Mouse (Mus musculus) gastrocnemius, postnatal 10 days (tissue): ENCODE results near the gene Ddx31. TPM values are rescaled to one million over a fixed set of nuclear protein-coding genes. Genes with fewer than 3 reads are reported as not detected.

Experiments
- DNase-seq: peaks from one replicate; pipeline ENCODE4 v3.0.0; 2021; ENCODE audit warnings: mixed read lengths
- long read RNA-seq, 2 experiments: library from polyadenylated mRNA; stranded (forward); transcript quantifications; one replicate each; pipeline ENCODE4 v2.0.0; 2021
- total RNA-seq, 2 experiments: library from RNA; stranded (reverse); gene quantifications; 2 replicates each; pipeline ENCODE4 v1.2.3; 2021

The Ddx31 gene
- 1 to 10 TPM; 3.4 to 5.7 TPM for total RNA-seq
- long read RNA-seq, experiment 1, transcript Ddx31-201 (20 exons, 3,271 nt), result major isoform, 9 of 12 reads
- long read RNA-seq, experiment 1, partial matches to known transcripts, result 0 of 12 reads
- long read RNA-seq, experiment 1, other reads (novel, unspliced or antisense), result 3 of 12 reads
- long read RNA-seq, experiment 2, partial matches to known transcripts, result 0 of 4 reads
- long read RNA-seq, experiment 2, other reads (novel, unspliced or antisense), result 1 of 4 reads

DNA sequence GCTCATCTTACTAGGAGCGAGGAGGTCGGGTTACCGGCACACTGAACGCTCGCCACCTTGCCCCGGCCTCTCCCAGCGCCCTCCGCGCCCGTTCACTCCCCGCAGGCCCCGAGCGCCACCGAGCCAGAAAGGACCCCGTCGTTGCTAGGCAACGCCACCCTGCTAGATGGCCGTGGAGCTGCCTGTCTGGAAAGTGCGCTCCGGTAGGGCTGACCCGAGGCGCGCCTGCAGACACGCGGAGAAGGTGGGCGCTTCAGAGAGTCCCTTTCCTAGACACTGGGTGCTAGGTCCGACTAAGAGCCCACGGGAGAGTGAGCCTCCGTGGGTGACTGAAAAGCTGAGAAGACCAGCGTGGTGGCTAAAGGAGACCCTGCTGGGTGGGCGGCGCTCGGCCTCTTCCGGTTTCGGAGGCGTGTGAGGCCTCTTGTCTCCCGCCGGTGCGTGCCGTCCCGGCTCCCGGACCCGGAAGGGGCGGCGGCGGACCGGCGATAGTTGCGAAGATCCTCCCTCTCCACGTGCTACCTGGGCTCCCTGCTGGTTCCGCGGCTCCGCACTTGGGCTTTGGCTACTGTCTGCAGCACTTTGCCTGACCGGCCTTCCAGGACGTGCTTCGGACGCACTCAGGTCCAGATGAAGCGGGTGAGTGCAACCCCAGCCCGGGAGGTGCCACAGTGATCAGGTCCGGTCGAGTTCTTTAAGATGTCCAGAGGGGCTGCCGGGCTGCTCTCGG is at the start of gene Ddx31, which contains the start of gene Gtf3c4:
Ddx31 (plus strand) TSS at position 185 of the 730 bp plus-strand sequence.
Gtf3c4 (minus strand) TSS at position 139 of the 730 bp plus-strand sequence.
- peak; percentile 95 for DNase-seq

DNA sequence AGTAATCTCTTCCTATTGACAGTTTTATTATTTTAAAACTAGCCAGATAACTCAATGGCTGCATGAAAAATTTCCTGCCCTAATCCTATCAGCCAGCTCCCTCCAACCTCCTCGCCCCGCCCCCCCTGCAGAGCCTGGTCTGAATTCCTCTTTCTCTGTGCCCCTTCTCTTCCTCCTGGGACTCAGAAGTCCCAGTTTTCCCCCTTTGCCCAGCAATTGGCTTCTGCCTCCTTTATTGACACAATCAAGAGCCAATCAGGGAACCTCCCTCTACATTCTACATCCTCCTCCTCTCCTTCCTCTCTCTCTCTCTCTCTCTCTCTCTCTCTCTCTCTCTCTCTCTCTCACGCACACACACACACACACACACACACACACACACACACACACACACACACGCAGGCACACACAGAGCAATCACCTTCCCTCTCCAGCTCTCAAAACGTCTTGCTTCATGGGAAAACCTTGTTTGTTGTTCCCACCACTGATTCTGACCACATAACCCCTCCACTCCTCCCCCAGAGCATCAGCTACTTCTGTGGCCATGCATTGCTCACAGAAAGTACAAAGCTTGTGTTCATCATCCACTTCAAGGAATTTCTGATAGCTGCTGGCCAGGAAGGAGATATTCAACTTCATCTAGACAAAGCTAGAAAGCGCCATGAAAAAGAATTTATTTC is 47.1 kb upstream of the Ddx31 start:
- DNase-seq, result no peak

DNA sequence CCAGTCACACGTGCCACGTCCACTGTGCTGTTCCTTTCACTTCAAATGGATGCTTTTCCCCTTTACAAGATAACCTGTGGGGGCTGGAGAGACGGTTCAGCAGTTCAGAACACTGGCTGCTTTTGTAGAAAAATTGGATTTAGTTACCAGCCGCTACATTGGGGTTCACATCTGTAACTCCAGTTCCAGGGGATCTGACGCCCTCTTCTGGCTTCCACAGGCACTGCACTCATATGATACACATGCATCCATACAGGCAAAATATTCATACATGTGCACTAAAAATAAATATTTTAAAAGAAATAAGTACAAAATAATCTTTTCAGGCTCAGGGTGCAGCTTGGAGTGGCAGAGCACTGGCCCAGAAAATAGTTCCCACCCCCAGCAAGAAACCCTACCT is 45.6 kb upstream of the Ddx31 start:
- no peak for DNase-seq

DNA sequence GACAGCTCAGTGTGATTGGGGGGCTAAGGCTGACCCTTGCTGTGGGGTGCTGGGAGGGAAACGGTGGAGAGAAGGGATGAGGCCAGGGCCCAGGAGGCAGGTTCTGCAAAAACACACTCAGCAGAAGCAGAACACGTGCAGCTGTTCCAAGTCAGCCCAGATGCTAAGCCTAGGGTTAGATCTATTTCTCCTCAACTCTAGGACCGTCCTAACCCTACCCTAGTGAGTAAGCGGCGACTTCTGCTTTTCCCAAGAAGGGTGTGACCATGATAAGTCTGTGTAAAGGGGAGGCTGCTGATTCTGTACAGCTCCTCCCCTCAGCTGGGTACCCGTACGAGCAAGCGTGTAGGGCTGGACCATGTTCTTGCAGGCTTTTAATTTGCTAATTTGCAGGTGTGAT is 43.9 kb upstream of the Ddx31 start:
- DNase-seq, result no peak

DNA sequence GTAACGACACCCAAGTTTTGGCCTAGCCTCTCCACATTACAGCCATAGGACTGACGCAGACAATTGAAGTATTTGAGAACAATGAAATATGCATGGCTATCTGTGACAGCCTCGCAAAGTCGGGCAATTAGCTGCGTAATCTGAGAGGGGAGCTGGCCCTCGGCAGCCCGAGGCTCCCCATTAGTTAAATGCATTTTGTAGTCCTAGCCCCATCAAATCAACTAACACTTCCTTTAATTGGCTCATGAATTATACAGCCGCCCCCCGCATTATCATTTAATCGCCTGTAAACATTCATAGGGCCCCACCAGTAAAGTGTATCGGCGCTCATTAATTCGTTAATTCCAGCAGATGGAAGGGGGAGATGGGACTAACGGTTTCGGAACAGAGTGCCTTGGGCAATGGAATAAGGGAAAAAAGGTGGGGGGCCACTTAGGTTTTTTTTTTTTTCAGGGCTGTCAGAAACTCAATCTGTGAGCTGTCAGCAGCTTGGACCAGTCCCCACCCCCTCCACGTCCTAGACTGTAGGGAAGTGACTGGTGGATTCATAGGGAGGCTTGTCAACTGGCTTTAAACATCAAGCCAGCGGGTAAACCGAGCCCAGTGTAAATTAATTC is 42.6 kb upstream of the Ddx31 start:
- no peak for DNase-seq

DNA sequence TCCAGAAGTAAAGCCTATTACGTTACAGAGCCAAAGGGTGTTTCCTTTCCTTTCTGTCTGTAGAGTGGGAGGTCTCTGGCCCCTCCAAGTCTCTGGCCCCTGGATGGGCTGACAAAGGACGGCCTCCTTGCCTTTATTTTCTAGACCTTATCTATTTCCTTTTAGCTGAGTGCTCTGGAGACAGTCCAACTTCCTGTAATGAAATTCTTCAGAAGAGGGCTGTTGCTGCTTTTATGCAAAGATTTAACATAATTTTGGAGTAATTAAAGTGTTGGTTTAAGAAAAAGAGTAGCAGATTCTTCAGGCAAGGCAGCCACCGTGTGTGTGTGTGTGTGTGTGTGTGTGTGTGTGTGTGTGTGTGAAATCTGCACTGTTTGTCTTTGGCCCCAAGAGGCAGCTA is 41.8 kb upstream of the Ddx31 start:
- DNase-seq, result no peak

DNA sequence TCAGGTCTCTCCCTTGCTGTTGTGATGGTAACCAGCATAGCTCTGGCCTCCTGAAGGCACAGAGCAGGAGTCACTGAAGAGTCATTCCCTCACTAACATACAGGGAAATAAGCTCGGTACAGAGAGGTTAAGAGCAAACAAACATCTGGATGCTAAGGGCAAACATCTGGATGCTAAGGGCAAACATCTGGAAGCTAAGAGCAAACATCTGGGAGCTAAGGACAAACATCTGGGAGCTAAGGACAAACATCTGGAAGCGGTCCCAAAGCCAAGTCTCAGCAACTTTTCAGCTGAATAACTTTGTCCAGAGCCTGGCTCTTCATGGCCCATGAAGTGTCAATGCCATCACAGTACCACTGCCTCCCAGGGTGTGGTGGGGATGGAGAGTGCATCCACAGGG is 40.6 kb upstream of the Ddx31 start:
- DNase-seq, result no peak

DNA sequence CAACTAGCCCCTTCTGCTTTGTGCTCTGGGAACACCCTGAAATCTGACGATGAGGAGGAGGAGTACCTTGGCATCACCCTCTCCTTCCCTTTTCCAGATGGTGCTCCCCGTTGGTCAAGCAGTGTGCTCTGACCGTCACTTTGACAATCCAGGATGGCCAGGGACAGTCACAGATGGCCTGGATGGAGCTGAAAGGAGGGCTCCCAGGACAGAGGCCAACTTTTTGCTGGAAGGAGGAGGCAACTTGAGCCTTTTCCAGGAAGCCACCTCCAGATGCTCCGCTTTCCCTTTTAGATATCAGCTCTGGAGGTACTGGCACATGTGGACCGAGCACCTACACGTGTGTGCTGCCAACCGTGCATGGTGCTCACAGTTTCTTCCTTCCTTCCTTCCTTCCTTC is 36.8 kb upstream of the Ddx31 start:
- no peak for DNase-seq

DNA sequence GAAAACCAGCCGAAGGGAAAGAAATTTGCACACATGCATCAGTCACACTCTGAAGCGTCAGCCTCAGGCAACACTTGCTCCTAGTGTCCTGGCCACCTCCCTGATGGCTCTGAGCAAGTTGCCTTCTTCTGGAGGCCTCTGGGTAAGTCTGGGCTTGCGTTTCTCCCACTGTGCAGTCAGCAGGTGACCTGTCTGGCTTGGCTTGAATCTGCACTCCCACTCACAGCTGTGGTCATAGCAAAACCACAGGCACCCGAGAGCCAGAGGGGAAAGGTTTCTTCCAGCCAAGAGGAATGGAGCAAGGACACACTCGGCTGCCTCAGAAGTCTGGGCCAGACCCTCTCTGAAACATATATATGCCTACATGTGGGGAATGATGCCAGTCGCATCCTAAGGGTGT is 31.4 kb upstream of the Ddx31 start:
- no peak for DNase-seq

DNA sequence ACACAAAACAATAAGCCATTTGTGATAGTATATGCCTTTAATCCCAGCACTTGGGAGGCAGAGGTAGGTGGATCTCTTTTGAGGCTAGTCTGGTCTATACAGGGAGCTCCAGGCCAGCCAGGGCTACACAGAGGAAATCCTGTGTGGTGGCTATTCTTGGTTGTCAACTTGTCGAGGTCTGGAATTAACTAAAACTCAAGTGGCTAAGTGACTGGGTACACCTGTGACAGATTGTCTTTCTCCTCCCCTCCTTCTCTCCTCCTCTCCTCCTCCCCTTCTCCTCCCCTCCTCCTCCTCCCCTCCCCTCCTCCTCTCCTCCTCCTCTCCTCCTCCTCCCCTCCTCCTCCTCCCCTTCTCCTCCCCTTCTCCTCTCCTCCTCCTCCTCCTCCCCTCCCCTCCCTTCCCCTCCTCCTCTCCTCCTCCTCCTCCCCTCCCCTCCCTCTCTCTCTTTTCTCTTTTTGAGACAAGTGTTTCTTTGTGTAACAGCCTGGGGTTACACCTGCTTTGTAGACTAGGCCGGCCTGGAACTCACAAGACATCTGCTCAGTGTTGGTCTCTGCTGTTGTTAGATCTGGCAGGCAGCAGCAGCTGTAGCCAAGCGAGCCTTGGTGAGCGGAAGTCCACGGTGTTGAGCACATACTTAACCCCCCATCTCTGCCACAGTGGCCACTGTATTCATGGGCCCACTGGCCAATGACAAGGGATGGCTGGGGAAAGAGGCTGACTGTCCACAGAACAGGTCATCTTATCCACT is 29.8 kb upstream of the Ddx31 start:
- no peak for DNase-seq

DNA sequence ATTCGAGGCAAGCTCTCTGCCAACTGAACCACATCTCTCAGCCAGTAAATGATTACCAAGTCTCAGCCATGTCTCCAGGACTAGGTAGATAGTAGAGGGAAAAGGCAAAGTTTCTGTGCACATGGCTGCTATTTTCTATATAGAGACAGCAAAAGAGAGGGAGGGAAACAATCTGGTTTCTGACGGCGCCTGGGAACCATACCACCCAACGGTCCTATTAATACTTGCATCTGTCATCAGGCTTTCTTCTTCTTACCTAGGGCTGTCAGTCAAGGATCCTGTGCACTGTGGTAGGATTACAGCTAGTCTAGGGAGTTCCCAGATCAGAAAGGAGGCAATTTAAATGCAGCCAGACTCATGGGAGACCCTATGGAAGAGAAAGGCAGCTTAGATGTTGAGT is 21.3 kb upstream of the Ddx31 start:
- no peak for DNase-seq

DNA sequence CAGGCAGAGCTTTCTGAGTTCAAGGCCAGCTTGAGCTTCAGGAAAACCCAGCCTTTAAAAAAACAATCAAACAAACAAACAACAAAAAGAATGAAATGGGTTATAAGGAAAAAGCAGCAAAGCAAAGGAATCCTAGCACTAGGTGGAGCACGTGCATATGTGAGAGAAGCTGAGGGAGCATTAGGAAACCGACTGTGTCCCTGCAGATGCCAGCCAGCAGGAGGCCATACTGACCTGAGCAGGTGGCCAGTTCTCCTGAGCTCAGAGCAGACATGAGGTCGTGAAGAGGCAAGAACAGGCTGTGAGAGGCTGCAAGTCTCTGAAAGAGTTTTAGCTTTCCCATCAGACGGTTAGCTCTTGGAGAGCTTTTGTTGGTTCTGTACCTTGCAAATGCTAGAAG is 10.9 kb upstream of the Ddx31 start:
- no peak for DNase-seq

DNA sequence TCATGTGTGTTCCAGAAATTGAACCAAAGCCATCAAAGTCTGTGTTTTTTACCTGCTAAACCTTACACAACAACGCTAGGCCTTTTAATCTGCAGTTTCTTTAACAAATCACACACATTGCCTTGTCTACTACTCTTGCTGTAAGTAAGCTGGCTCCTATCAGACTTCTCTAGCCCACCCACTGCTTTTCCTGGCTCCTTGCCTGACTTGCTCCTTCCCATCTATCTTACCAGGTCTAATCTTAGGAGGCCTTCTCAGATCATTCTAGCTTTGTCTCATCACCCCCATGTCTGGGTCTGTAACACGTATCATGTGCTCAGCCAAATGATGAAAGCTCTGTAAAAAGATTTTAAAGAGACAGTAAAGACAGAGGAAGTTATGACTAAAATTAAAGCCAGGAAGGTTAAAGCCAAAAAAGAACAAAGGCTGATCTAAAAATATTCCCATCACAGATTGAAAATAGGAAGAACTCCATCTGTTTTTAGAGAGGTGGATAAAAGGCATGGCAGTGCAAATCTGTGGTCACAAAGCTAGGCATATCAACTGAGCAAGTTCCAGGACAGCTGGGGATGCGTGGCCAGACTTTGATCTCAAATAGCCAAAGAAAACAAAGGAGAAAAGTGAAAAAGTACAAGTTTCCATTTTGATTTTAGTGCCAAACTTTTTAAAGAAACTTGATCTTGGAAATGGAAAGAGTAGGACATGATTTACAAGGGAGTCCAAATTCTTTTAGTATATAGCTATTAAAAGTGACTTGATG is 3.8 kb upstream of the Ddx31 start:
- DNase-seq, result no peak

DNA sequence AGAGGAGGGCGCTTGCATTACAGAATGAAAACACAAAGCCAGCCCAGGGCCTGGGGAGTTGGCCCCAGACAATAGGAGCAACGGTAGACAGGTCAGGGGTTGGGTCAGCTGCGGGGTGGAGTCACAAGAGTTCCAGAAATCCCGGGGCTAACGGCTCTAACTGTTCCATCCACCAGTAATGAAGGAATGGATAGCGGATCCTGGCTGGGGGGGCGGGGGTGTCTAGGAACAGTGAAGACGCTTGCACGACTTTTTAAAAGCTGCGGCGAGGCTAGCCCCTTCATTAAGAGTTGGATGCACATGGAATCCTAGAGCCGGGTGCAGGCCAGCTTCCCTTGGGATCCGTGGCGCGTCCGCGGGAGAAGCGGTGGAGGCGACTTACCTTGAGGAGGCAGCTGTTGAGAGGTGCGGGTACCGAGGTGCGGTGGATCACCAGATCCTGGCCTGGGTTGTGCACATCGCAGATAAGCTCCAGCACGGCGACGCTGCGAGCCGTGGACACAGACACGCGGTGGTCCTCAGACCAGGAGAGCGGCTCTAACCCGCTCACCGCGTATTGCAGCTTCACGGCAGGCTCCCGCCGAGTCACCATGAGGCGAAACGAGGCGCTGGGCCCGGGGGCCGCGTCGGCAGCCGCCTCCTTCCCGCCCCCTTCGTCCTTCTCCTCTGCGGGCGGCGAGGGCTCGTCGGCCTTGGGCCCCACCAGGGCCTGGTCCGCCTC is 545 bp upstream of the Ddx31 start:
- DNase-seq, result peak; percentile 8

DNA sequence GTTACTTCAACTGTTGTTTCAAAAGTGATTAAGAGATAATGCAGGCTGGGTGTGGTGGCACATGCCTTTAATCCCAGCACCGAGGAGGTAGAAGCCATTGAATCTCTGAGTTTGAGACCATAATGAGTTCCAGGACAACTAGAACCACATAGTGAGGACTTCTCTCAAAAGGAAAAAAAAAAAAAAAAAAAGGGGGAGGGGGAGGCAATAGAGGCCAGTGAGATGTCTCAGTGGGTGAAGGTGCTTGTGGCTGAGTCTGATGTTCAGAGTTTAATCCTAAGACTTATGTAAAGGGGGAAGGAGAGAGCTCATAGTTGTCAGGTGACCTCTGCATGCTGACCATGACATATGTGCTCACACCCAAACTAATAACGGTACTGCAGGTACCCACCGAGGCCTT is 1.8 kb downstream of the Ddx31 start:
- no peak for DNase-seq

DNA sequence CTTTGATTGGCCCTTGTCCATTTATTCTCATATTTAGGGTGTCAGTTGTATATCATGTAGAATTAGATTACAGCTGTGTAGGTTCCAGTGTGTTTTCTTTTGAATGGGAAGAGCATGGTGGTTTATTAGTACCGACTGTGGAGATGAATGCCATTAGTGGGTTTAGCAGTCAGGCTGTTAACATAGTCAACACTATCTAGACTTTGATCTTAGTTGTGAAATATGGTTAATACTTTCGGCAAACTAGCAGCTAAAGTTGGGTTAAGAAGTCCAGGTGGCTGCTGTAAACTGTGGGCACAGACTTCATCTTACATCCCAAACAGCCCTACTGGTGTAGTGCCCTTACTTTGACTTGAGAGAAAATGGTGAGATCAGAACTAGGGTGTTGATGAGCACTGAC is 8.7 kb downstream of the Ddx31 start:
- DNase-seq, result no peak

DNA sequence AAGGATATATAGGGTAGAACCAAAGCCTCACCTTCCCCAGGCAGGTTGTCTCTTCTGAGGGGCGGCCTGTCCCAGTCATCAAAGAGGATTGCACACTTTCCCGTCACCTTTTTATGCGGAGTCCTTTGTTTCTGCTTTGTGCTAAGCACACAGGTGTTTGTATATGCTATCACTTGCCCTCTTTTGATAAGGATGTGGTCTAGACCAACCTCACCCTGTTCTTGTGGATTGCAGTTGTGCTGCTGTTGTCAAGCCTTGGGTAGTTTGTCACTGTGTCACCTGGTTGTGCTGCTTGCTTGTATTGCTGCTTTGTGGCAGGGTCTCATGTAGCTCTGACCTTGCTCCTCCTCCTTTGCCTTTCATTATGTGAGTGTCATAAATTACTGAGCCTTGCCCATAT is 12.4 kb downstream of the Ddx31 start:
- no peak for DNase-seq

DNA sequence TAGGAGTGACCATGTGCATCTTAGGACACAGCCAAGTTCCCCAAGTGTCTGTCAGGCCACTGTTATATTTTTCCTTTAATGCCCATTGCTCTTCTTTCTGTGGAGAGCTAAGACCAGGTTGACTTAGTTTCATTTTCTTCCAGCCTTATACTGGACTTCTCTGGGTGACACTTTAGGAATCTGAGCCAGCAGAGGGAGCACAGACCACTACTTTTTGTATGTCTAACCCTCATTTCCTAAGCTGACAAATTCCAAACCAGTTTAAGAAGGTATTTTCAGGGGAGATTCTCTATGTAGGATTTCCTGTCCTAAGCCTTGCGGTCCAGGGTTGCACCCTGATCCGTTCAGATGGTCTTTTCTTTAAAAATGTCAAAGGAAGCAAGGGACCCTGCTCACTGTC is 15.6 kb downstream of the Ddx31 start:
- no peak for DNase-seq

DNA sequence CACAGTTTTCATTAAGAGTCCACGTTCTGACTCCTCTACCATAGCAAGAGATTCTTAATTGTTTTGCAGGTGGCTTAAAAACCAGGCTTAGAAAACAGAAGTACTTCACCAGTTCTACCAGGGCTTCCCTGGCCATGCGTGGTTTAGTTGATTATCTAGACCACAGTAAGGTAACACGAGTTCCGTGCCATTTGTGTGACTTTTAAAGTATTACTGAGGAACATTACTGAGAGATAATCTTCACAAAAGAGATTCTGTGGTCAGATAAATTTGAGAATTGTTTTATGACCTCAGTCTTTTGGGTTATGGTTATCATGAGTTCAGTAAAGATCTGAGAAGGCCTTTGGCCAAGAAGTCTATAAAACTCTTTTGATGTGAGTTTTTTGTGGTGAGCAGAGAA is 19.1 kb downstream of the Ddx31 start:
- DNase-seq, result no peak

DNA sequence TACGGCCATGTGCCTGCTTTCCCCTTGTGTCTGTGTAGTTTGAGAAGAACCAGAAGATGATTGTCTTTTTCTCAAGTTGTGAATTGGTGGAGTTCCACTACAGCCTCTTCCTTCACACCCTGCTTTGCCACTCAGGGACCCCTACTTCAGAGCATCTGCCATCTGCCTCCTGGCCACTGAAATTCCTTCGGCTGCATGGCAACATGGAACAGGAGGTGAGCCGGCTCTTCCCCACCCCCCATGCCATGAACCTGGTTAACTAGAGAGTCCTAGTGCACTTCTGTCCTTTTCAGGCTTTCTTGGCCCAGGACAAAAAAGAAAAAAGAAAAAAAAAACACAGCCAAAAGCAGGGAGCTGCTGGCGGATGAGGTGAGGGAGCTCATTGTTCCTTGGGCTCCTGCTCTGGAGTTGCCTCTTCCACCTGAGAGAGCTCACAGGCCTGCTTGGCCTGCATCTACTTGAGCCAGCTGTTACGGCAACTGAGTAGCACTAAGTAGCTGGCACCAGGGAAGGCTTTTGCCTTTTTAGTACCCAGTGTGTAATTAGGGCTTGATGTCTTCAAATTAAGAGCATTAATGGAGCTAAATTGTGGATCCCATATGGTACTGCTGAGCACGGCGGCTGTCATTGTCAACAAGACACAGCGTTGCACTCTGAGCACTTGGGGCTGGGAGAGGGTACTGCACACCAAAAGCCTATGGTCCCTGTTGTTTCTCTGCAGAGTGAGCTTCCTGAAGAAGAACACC is 20.6 kb downstream of the Ddx31 start:
- DNase-seq, result no peak
